Mouse (Mus musculus): ENCODE measurements around the gene Lamtor5.
"Not testable (repeated sequence)": the region's sequence is repeated elsewhere in the genome, so short reads cannot be mapped to it uniquely, and the experiment has no call there.

The Lamtor5 gene

GRCm38 (mm10) chr3:107272433-107272832 is 6.2 kb upstream of the Lamtor5 start:
- no peak for DNase-seq

- DNase-seq = peak; percentile 76 to 77
Measured at GRCm38 (mm10) chr3:107273820-107274219, 4.8 kb upstream of the Lamtor5 start.

GRCm38 (mm10) chr3:107275351-107275750 is 3.3 kb upstream of the Lamtor5 start:
- DNase-seq = no peak

GRCm38 (mm10) chr3:107275996-107276395 is 2.7 kb upstream of the Lamtor5 start:
- DNase-seq = peak; percentile 36 to 51

- no peak for DNase-seq
Measured at GRCm38 (mm10) chr3:107276626-107277025, 2.0 kb upstream of the Lamtor5 start.

- DNase-seq = no peak
Measured at GRCm38 (mm10) chr3:107286123-107286522, 7.5 kb downstream of the Lamtor5 start.

- DNase-seq = no peak
Measured at GRCm38 (mm10) chr3:107287346-107287745, 8.7 kb downstream of the Lamtor5 start.

GRCm38 (mm10) chr3:107290764-107291381 is 12.2 kb downstream of the Lamtor5 start, which contains the start of gene Slc16a4:
Slc16a4 (plus strand) TSS chr3:107291230.
- peak; percentile 87 to 94 for DNase-seq

- DNase-seq = peak in 1 of 2 experiments; percentile 21
Measured at GRCm38 (mm10) chr3:107295672-107296360, 17.2 kb downstream of the Lamtor5 start.

- not testable (repeated sequence) for DNase-seq
Measured at GRCm38 (mm10) chr3:107296917-107297316, 18.3 kb downstream of the Lamtor5 start.

- DNase-seq = no peak
Measured at GRCm38 (mm10) chr3:107317338-107317737, 38.7 kb downstream of the Lamtor5 start.

GRCm38 (mm10) chr3:107321141-107321540 is 42.5 kb downstream of the Lamtor5 start:
- no peak for DNase-seq

GRCm38 (mm10) chr3:107321776-107322175 is 43.1 kb downstream of the Lamtor5 start:
- peak; percentile 38 to 54 for DNase-seq

GRCm38 (mm10) chr3:107326442-107326841 is 47.8 kb downstream of the Lamtor5 start:
- no peak for DNase-seq

GRCm38 (mm10) chr3:107330503-107331424 is 52.1 kb downstream of the Lamtor5 start:
- DNase-seq = peak; percentile 19 to 51

GRCm38 (mm10) chr3:107331746-107332126 is 53.1 kb downstream of the Lamtor5 start:
- no peak for DNase-seq

GRCm38 (mm10) chr3:107332127-107332959 is 53.7 kb downstream of the Lamtor5 start:
- peak; percentile 78 to 80 for DNase-seq

GRCm38 (mm10) chr3:107332960-107333380 is 54.3 kb downstream of the Lamtor5 start:
- peak; percentile 94 to 99 for DNase-seq
